Mouse (Mus musculus) stomach, embryonic 15.5 days (tissue): Measurements from ENCODE around the gene Slc18a2. TPM values are rescaled to one million over a fixed set of nuclear protein-coding genes. Genes with fewer than 3 reads are reported as not detected.

Source experiments
- ATAC-seq: fragments of 200-750 bp; cut with Nextera tagmentation; 2 replicates; pipeline ENCODE4 v1.8.0; 2017; ENCODE audit warnings: low read depth, moderate number of reproducible peaks, moderate TSS enrichment; ENCODE audit not compliant: insufficient read depth, low FRiP score
- H3K27ac ChIP-seq: fragments of 300-500 bp; sonication (generic); 2 replicates; pipeline ENCODE4 v1.5.1; 2015; ENCODE audit warnings: mild to moderate bottlenecking, inconsistent platforms
- H3K27me3 ChIP-seq: fragments of 300-500 bp; sonication (generic); replicated peaks from 2 replicates; pipeline ENCODE4 v1.6.1; 2015; ENCODE audit warnings: inconsistent platforms
- H3K36me3 ChIP-seq: fragments of 300-500 bp; sonication (generic); 2 replicates; pipeline ENCODE4 v1.6.1; 2015; ENCODE audit warnings: inconsistent platforms
- H3K4me1 ChIP-seq: fragments of 300-500 bp; sonication (generic); 2 replicates; pipeline ENCODE4 v1.6.1; 2015; ENCODE audit warnings: inconsistent platforms
- H3K4me2 ChIP-seq: fragments of 300-500 bp; sonication (generic); 2 replicates; pipeline ENCODE4 v1.6.1; 2015; ENCODE audit warnings: mild to moderate bottlenecking, inconsistent platforms
- H3K4me3 ChIP-seq: fragments of 300-500 bp; sonication (generic); replicated peaks from 2 replicates; pipeline ENCODE4 v1.5.1; 2015; ENCODE audit warnings: inconsistent platforms
- H3K9ac ChIP-seq: fragments of 300-500 bp; sonication (generic); 2 replicates; pipeline ENCODE4 v1.6.1; 2015; ENCODE audit warnings: inconsistent platforms
- H3K9me3 ChIP-seq: fragments of 300-500 bp; sonication (generic); 2 replicates; pipeline ENCODE4 v1.6.1; 2016; ENCODE audit warnings: inconsistent platforms
- WGBS: fragments of 180-500 bp; shearing (Covaris S2); methylation state at CpG from one replicate; pipeline ENCODE4 v1.1.7; 2015; 5-methylcytosine and 5-hydroxymethylcytosine counted together
- polyA plus RNA-seq: library from polyadenylated mRNA; unstranded; fragments of >200 nt; fragmentation: Nextera tagmentation; extraction: Ambion mirVana; gene quantifications from 2 replicates; pipeline ENCODE4 v1.2.1, GENCODE M21; 2015

Slc18a2 gene
- polyA plus RNA-seq, 1 experiment from 2014 or later, result 11.4 TPM

- 0 out of 2 replicates have a peak overlapping the region, but pooled peaks have one; percentile 92 for H3K27ac ChIP-seq
- H3K4me2 ChIP-seq, result peak overlapping the region; percentile 86
- no peak for ATAC-seq
Measured at GRCm38 (mm10) chr19:59344304-59344711, 83.6 kb downstream of the Slc18a2 start.

GRCm38 (mm10) chr19:59345081-59345657, 84.5 kb downstream of the Slc18a2 start:
- no peaks in the 10 kb centered on the region for H3K9me3 ChIP-seq
- 1% methylated on average over 66 of the region's 70 CpGs for WGBS
- H3K4me3 ChIP-seq, result peak overlapping the region; percentile 79
- peak overlapping the region; percentile 92 for H3K27ac ChIP-seq
- H3K4me2 ChIP-seq, result peak overlapping the region; percentile 86
- peak; percentile 63 for ATAC-seq
- no peaks in the 10 kb centered on the region for H3K27me3 ChIP-seq
- H3K4me1 ChIP-seq, result peaks cover 3% of the 10 kb centered on the region
- H3K36me3 ChIP-seq, result no peaks in the 10 kb centered on the region
- peak overlapping the region; percentile 78 for H3K9ac ChIP-seq

More at GRCm38 (mm10) chr19:59344304-59344711, 83.6 kb downstream of the Slc18a2 start:
- Histone ChIP-seq H3K27me3 (no peaks in the 10 kb centered on the region), H3K36me3 (no peaks in the 10 kb centered on the region), H3K4me3 (peak overlapping the region; percentile 79), H3K9me3 (no peaks in the 10 kb centered on the region), H3K9ac (peak overlapping the region; percentile 78), H3K4me1 (peaks cover 3% of the 10 kb centered on the region)
- WGBS, result 0% methylated on average over 14 of the region's 14 CpGs

Other genes starting within 250 kb of the Slc18a2 start
- 10.0 and 11.0 TPM in 2 replicates for gene Shtn1, start 184.8 kb upstream of the Slc18a2 start, polyA plus RNA-seq
- not detected in 2 replicates for gene Vax1, start 90.8 kb upstream of the Slc18a2 start, polyA plus RNA-seq
- 0.06 TPM in 1 of 2 replicates, not detected in the other for gene Kcnk18, start 41.7 kb upstream of the Slc18a2 start, polyA plus RNA-seq
- 22.8 and 65.7 TPM in 2 replicates for gene Rps12-ps3, start 61.4 kb downstream of the Slc18a2 start, polyA plus RNA-seq
- 10.6 and 11.6 TPM in 2 replicates for gene Pdzd8, start 84.9 kb downstream of the Slc18a2 start, polyA plus RNA-seq
- gene Emx2, start 197.5 kb downstream of the Slc18a2 start, polyA plus RNA-seq, result 0.08 and 0.37 TPM in 2 replicates